In genomic region chr14:118506591-118507146, GRCm38 (mm10) we compare ENCODE assay signal across 9 mouse cellular contexts.
A peak's percentile ranks its signal among the peaks of the same experiment; 100 is the strongest.
DNase-seq lines count a peak whose midpoint lies in the region; ATAC-seq and TF ChIP-seq lines count a peak whose summit lies in the region.
"Had no signal": no experiment of that assay in that cellular context is flagged by ENCODE, and none has a peak within 500 bp of the region (broad histone marks: within the 10 kb centered on the region; RNA-seq: fewer than 3 reads in every experiment).

No protein-coding gene starts in this region.

- peak overlapping the region; percentile 83 for H3K27ac ChIP-seq in gastrocnemius, adult 2 months
- H3K27ac ChIP-seq in heart, adult 2 months, result peak overlapping the region; percentile 75
- 0 out of 2 replicates have a peak overlapping the region, but pooled peaks have one; percentile 13 for H3K27ac ChIP-seq in neural tube, embryonic 13.5 days (replicated peaks)
- H3K27ac ChIP-seq: macrophage had no signal

- no peak for TF ChIP-seq CTCF in gastrocnemius, adult 2 months (IDR thresholded peaks at IDR 0.05)
- 0 out of 2 replicates have a peak, but pooled peaks have one; percentile 1 for TF ChIP-seq CTCF in heart, adult 2 months (IDR thresholded peaks at IDR 0.05)

- no peaks in the 10 kb centered on the region for H3K79me2 ChIP-seq in heart, adult 2 months (replicated peaks; ENCODE audit: control insufficient read depth, insufficient read depth, low read length)

- TF ChIP-seq EP300 in heart, adult 2 months (IDR thresholded peaks at IDR 0.05; ENCODE audit: insufficient read depth, low read depth, low read length), result peak; percentile 47; the same call in 1 of the 2 replicates

- ATAC-seq in neural tube, embryonic 13.5 days (ENCODE audit: low read depth), result peak; percentile 70
- no peak for ATAC-seq in monocyte, adult 5-6 weeks (replicated peaks; ENCODE audit: insufficient number of reproducible peaks, low FRiP score, low TSS enrichment, poor library complexity, severe bottlenecking)

- H3K36me3 ChIP-seq in heart, adult 2 months (ENCODE audit: control insufficient read depth, insufficient read depth, low read length), result no peaks in the 10 kb centered on the region
- H3K36me3 ChIP-seq in neural tube, embryonic 13.5 days, result no peaks in the 10 kb centered on the region

- no peak for DNase-seq in gastrocnemius, adult 2 months
- DNase-seq in gastrocnemius, postnatal 25 days, result no peak
- DNase-seq in heart, adult 2 months, result peak; percentile 42 to 46
- DNase-seq in kidney, postnatal 14 days, result peak; percentile 10
- no peak for DNase-seq in thymus, postnatal 14 days
- DNase-seq in cerebellum, postnatal 4 days (ENCODE audit: low spot score in 2 of 2), result no peak

- peaks cover 6% of the 10 kb centered on the region for H3K4me1 ChIP-seq in heart, adult 2 months (ENCODE audit: control insufficient read depth, insufficient read depth, low read length)
- H3K4me1 ChIP-seq in neural tube, embryonic 13.5 days (replicated peaks), result peaks cover 14% of the 10 kb centered on the region

- TF ChIP-seq POLR2A in heart, adult 2 months (IDR thresholded peaks at IDR 0.05; ENCODE audit: insufficient read depth, low read depth, low read length), result no peak

- H3K27me3 ChIP-seq in heart, adult 2 months (ENCODE audit: control insufficient read depth, insufficient read depth, low read length), result no peaks in the 10 kb centered on the region
- no peaks in the 10 kb centered on the region for H3K27me3 ChIP-seq in neural tube, embryonic 13.5 days

- H3K9ac ChIP-seq in heart, adult 2 months (ENCODE audit: low read depth, low read length), result no peak overlapping the region
- no peak overlapping the region for H3K9ac ChIP-seq in neural tube, embryonic 13.5 days

- intact Hi-C loops in gastrocnemius, adult 2 months (cut with DNase I), result no loop called here
- intact Hi-C loops in heart, adult 2 months (cut with DNase I), result loop anchor here (1.0 to 10.0 kb wide), 4 partner anchors 46 to 428 kb away; partner anchors contain the start of gene Dnajc3

- H3K9me3 ChIP-seq in neural tube, embryonic 13.5 days, result no peaks in the 10 kb centered on the region

- H3K4me2 ChIP-seq in neural tube, embryonic 13.5 days, result peak overlapping the region; percentile 33

- WGBS in heart, adult 2 months, result 48% methylated on average over 14 of the region's 14 CpGs
- 41% methylated on average over 14 of the region's 14 CpGs for WGBS in neural tube, embryonic 13.5 days

- peak overlapping the region; percentile 61 for H3K4me3 ChIP-seq in gastrocnemius, adult 2 months
- peak overlapping the region; percentile 38; the same call in 1 of the 2 replicates for H3K4me3 ChIP-seq in heart, adult 2 months
- no peak overlapping the region for H3K4me3 ChIP-seq in neural tube, embryonic 13.5 days

Comparison
In these comparisons a context has a peak if more than half of its experiments do, and no peak if none do; other contexts are left out.
1. DNase-seq: peak in heart, adult 2 months (2 of 2) and kidney, postnatal 14 days (single experiment); none in gastrocnemius, adult 2 months (single experiment), gastrocnemius, postnatal 25 days (single experiment), thymus, postnatal 14 days (single experiment) and cerebellum, postnatal 4 days (0 of 2).
2. H3K27ac ChIP-seq: peak in every context shown above with its lines; median percentile 83 in gastrocnemius, adult 2 months; 75 in heart, adult 2 months; 13 in neural tube, embryonic 13.5 days.